ENCODE assay signal across 12 mouse cellular contexts in the genomic region with DNA sequence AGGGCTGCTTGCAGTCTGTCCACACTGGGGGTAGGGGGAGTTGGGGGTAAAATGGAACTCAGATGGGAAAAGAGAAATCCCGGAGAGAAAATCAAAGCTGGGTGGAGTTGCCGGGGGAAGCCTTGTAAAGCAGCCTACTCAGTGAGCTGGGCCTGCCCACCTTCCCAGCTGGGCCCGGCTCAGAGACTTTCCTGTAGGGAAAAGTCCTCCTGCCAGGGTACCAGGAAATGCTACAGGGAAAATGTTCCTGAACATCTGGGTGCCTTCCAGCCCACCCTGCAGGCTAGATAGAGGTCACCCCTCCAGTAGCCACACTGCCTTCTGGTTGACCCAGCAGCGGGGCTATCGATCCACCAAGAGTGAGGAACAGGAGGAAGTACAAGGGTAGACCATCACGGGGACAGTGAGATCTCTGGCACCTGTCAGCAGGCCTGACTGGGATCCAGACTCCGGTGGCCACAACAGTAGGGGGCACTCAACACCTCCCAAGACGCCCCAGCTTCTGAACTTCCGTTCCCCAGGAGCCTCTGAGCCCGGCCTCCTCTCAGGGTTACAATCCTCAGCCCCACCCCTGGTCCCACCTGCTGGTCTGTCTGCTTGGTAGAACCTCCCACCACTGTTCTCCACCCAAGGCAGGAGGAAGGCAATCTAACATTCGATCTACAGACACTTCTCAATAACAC. TPM values are rescaled to one million over a fixed set of nuclear protein-coding genes. Genes with fewer than 3 reads are reported as not detected.
DNase-seq lines count a peak whose midpoint lies in the region; ATAC-seq and TF ChIP-seq lines count a peak whose summit lies in the region.
"Had no signal": no experiment of that assay in that cellular context is flagged by ENCODE, and none has a peak within 500 bp of the region (broad histone marks: within the 10 kb centered on the region; RNA-seq: fewer than 3 reads in every experiment).

No protein-coding gene starts in this region.

- peaks cover 7% of the 10 kb centered on the region for H3K4me1 ChIP-seq in intestine, postnatal 0 days (replicated peaks; ENCODE audit: control insufficient read depth, insufficient read depth, low read length)
- peaks cover 40% of the 10 kb centered on the region for H3K4me1 ChIP-seq in stomach, embryonic 15.5 days
- H3K4me1 ChIP-seq in kidney, embryonic 15.5 days: peaks cover 56% of the 10 kb centered on the region

- no peaks in the 10 kb centered on the region for H3K27me3 ChIP-seq in intestine, postnatal 0 days (replicated peaks; ENCODE audit: control insufficient read depth, insufficient read depth, low read length)
- H3K27me3 ChIP-seq in stomach, embryonic 15.5 days (replicated peaks): no peaks in the 10 kb centered on the region
- no peaks in the 10 kb centered on the region for H3K27me3 ChIP-seq in kidney, embryonic 15.5 days
- H3K27me3 ChIP-seq: forebrain, embryonic 15.5 days; Patski had no signal

- H3K9me3 ChIP-seq in intestine, postnatal 0 days (ENCODE audit: control insufficient read depth): no peaks in the 10 kb centered on the region
- H3K9me3 ChIP-seq in stomach, embryonic 15.5 days: no peaks in the 10 kb centered on the region
- H3K9me3 ChIP-seq in kidney, embryonic 15.5 days (replicated peaks): no peaks in the 10 kb centered on the region
- H3K9me3 ChIP-seq: forebrain, embryonic 15.5 days had no signal

- TF ChIP-seq CTCF in layer of hippocampus, adult 2 months (conservative IDR thresholded peaks at IDR 0.05): peak; percentile 25
- TF ChIP-seq CTCF in intestine, postnatal 0 days (IDR thresholded peaks at IDR 0.05; ENCODE audit: low read depth): peak; percentile 60

- ATAC-seq in intestine, postnatal 0 days: peak; percentile 67
- ATAC-seq in stomach, embryonic 15.5 days (ENCODE audit: insufficient read depth, low FRiP score, low read depth): peak; percentile 18; the same call in 1 of the 2 replicates
- ATAC-seq in kidney, embryonic 15.5 days (replicated peaks; ENCODE audit: low FRiP score): no peak
- ATAC-seq: forebrain, embryonic 15.5 days; Patski had no signal

- H3K36me3 ChIP-seq in intestine, postnatal 0 days (ENCODE audit: control insufficient read depth, insufficient read depth): 0 out of 2 replicates have a peak, but pooled peaks cover 3% of the 10 kb centered on the region
- peaks cover 3% of the 10 kb centered on the region; the same call in 1 of the 2 replicates for H3K36me3 ChIP-seq in stomach, embryonic 15.5 days
- H3K36me3 ChIP-seq in kidney, embryonic 15.5 days: 0 out of 2 replicates have a peak, but pooled peaks cover 3% of the 10 kb centered on the region
- H3K36me3 ChIP-seq: forebrain, embryonic 15.5 days had no signal

- WGBS in intestine, postnatal 0 days: 36% methylated on average over 11 of the region's 11 CpGs
- 57% methylated on average over 11 of the region's 11 CpGs for WGBS in stomach, embryonic 15.5 days
- 67% methylated on average over 11 of the region's 11 CpGs for WGBS in kidney, embryonic 15.5 days

- no peak for DNase-seq in layer of hippocampus, adult 2 months (ENCODE audit: low spot score in 2 of 2)
- DNase-seq in layer of hippocampus, postnatal 36 days: no peak
- peak; percentile 76 for DNase-seq in ES-CJ7 (ENCODE audit: low read depth, low spot score)
- DNase-seq in adrenal gland, adult 2 months: no peak
- no peak for DNase-seq in ovary, postnatal 14 days (ENCODE audit: low spot score)
- DNase-seq: cerebellum, adult 2 months had no signal

- 0 out of 2 replicates have a peak overlapping the region, but pooled peaks have one; percentile 13 for H3K4me2 ChIP-seq in intestine, postnatal 0 days (replicated peaks; ENCODE audit: low read depth)
- H3K4me2 ChIP-seq in stomach, embryonic 15.5 days: no peak overlapping the region
- H3K4me2 ChIP-seq in kidney, embryonic 15.5 days: no peak overlapping the region
- H3K4me2 ChIP-seq: forebrain, embryonic 15.5 days had no signal

- no peak overlapping the region for H3K9ac ChIP-seq in intestine, postnatal 0 days (ENCODE audit: low read depth, low read length)
- no peak overlapping the region for H3K9ac ChIP-seq in stomach, embryonic 15.5 days
- no peak overlapping the region for H3K9ac ChIP-seq in kidney, embryonic 15.5 days
- H3K9ac ChIP-seq: forebrain, embryonic 15.5 days had no signal

- H3K4me3 ChIP-seq in layer of hippocampus, adult 2 months: no peak overlapping the region
- no peak overlapping the region for H3K4me3 ChIP-seq in intestine, postnatal 0 days (ENCODE audit: low read depth, low read length)
- no peak overlapping the region for H3K4me3 ChIP-seq in stomach, embryonic 15.5 days (replicated peaks)
- no peak overlapping the region for H3K4me3 ChIP-seq in kidney, embryonic 15.5 days (replicated peaks)
- H3K4me3 ChIP-seq: forebrain, embryonic 15.5 days had no signal

- H3K27ac ChIP-seq in layer of hippocampus, adult 2 months: no peak overlapping the region
- no peak overlapping the region for H3K27ac ChIP-seq in intestine, postnatal 0 days (ENCODE audit: low read depth, low read length)
- no peak overlapping the region for H3K27ac ChIP-seq in stomach, embryonic 15.5 days
- H3K27ac ChIP-seq in kidney, embryonic 15.5 days: no peak overlapping the region
- H3K27ac ChIP-seq: forebrain, embryonic 15.5 days; macrophage had no signal

RNA-seq across cellular contexts. Expression of gene Sh3pxd2a, which starts 51.5 kb away (rescaled TPM):
- 10 to 100 TPM; 33.0 to 35.4 TPM for total RNA-seq in layer of hippocampus, adult 2 months (2021)
- total RNA-seq in layer of hippocampus, postnatal 36 days (2021): 10 to 100 TPM; 32.8 to 38.8 TPM
- polyA plus RNA-seq in intestine, postnatal 0 days (2015; fragmentation: Nextera tagmentation; extraction: Ambion mirVana): 2.2 and 2.4 TPM in 2 replicates
- 6.8 and 6.9 TPM in 2 replicates for polyA plus RNA-seq in stomach, embryonic 15.5 days (2015; fragmentation: Nextera tagmentation; extraction: Ambion mirVana)
- total RNA-seq in adrenal gland, adult 2 months (2021): 10 to 100 TPM; 68.2 to 90.0 TPM
- 33.1 and 61.0 TPM in 2 replicates for polyA plus RNA-seq in adrenal gland, adult 2 months (2012; rRNA removed)
- 5.5 and 6.4 TPM in 2 replicates for polyA plus RNA-seq in kidney, embryonic 15.5 days (2015; fragmentation: Nextera tagmentation; extraction: Ambion mirVana)
